Mouse (Mus musculus): ENCODE measurements at regions not wholly inside any gene's neighbourhood (a gene's known extent, or its start where the extent isn't known, plus 50 kb on each side); places are given as distances from the start of the nearest gene placed in this dataset.

DNA sequence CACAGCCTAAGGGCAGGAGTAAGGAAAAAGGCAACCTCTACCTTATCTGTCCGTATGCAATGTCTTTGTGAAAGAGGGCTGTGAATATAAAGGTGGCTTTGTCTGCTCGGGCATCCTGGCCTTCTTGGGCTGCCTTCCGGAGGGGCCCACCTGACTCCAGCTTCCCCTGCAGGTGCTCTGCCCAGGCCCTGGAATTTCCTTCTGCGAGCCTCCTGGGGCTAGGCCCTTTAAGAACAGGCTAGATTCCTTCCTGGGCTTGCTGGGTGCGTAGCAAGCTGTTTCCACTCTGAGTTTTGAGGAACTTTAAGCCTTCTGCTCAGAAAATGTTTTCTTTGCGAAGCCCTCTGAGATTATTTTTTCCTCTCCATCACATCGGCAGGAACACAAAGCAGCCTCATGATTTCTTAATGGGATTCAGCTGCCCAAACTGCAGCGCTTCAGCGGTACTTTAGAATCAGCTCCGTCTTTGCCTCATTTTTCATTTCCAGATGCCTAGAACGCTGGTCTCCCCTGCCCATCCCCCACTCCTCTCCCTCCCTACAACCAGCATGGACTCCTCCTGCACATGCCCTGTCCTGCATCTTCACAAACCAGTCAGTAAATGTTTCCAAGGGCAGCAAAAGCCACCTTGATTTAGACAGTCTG lies 72.9 kb upstream of the Frmd6 start:
- Histone ChIP-seq H3K79me2 (ENCODE audit: control insufficient read depth, insufficient read depth) (no peaks in the 10 kb centered on the region), H3K79me3 (ENCODE audit: low read depth) (no peaks in the 10 kb centered on the region), H3ac (ENCODE audit: control insufficient read depth, insufficient read length, low read depth) (no peak overlapping the region), H3K27me3 (ENCODE audit: control insufficient read depth, insufficient read depth, insufficient read length) (no peaks in the 10 kb centered on the region), H3K4me3 (ENCODE audit: insufficient read depth, poor library complexity, severe bottlenecking) (no peak overlapping the region), H3K36me3 (ENCODE audit: control insufficient read depth, insufficient read depth) (no peaks in the 10 kb centered on the region)
- TF ChIP-seq MYOD1 (IDR thresholded peaks at IDR 0.05; ENCODE audit: control insufficient read depth, insufficient read length, low read depth) (no peak), CEBPB (IDR thresholded peaks at IDR 0.05; ENCODE audit: low read depth) (no peak), USF1 (IDR thresholded peaks at IDR 0.05; ENCODE audit: low read depth) (no peak), MAX (IDR thresholded peaks at IDR 0.05) (no peak), MYOG (IDR thresholded peaks at IDR 0.05; ENCODE audit: control insufficient read depth, extremely low read depth, insufficient read length) (no peak), CTCF (IDR thresholded peaks at IDR 0.05; ENCODE audit: control insufficient read depth, insufficient read depth, insufficient read length) (no peak), FOSL1 (IDR thresholded peaks at IDR 0.05; ENCODE audit: insufficient read depth, low read length, poor library complexity, severe bottlenecking) (no peak)

DNA sequence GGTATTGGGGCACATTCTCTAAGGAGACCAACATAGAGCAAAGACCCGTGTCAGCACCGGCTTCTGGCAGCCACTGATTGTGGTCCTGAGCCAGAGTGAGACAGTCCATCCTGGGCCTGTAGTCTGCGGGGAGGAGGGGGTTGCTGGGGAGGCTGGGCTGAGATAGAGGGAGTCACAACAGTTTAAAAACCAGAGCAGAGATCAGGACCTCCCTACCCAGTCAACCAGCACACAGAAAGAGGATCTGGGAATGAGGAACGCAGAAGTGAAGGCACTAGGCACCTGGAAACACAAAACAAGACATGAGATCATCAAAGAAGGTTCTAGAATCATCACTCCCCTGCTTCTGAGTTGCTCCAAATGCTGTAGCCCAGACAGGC lies 72.4 kb upstream of the Frmd6 start:
- Histone ChIP-seq H3K4me3 (ENCODE audit: insufficient read depth, poor library complexity, severe bottlenecking) (no peak overlapping the region), H3K36me3 (ENCODE audit: control insufficient read depth, insufficient read depth) (no peaks in the 10 kb centered on the region), H3ac (ENCODE audit: control insufficient read depth, insufficient read length, low read depth) (no peak overlapping the region), H3K79me2 (ENCODE audit: control insufficient read depth, insufficient read depth) (no peaks in the 10 kb centered on the region), H3K27me3 (ENCODE audit: control insufficient read depth, insufficient read depth, insufficient read length) (no peaks in the 10 kb centered on the region), H3K79me3 (ENCODE audit: low read depth) (no peaks in the 10 kb centered on the region)
- TF ChIP-seq CEBPB (IDR thresholded peaks at IDR 0.05; ENCODE audit: low read depth) (no peak), MAX (IDR thresholded peaks at IDR 0.05) (no peak), USF1 (IDR thresholded peaks at IDR 0.05; ENCODE audit: low read depth) (no peak), MYOD1 (IDR thresholded peaks at IDR 0.05; ENCODE audit: control insufficient read depth, insufficient read length, low read depth) (no peak), FOSL1 (IDR thresholded peaks at IDR 0.05; ENCODE audit: insufficient read depth, low read length, poor library complexity, severe bottlenecking) (no peak), CTCF (IDR thresholded peaks at IDR 0.05; ENCODE audit: control insufficient read depth, insufficient read depth, insufficient read length) (no peak), MYOG (IDR thresholded peaks at IDR 0.05; ENCODE audit: control insufficient read depth, extremely low read depth, insufficient read length) (no peak)

DNA sequence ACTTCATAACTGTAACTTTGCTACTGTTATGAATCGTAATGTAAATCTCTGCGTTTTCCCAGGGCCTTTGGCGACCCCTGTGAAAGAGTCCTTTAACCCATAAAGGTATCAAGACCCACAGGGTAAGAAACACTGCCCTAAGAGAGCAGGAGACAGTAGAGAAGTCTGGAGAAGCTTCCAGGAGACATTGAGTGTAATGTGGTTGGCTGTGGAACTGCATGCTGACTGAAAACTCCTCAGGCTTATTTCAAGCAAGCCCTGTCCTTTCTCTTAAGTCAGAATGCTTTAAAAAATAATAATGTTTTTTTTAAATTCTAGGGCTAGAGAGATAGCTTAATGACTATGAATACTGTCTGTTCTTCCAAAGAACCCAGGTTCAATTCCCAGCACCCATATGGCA lies 71.9 kb upstream of the Frmd6 start:
- H3ac ChIP-seq (ENCODE audit: control insufficient read depth, insufficient read length, low read depth) = no peak overlapping the region
- H3K4me3 ChIP-seq (ENCODE audit: insufficient read depth, poor library complexity, severe bottlenecking) = no peak overlapping the region
- H3K27me3 ChIP-seq (ENCODE audit: control insufficient read depth, insufficient read depth, insufficient read length) = no peaks in the 10 kb centered on the region
- H3K36me3 ChIP-seq (ENCODE audit: control insufficient read depth, insufficient read depth) = no peaks in the 10 kb centered on the region
- no peaks in the 10 kb centered on the region for H3K79me2 ChIP-seq (ENCODE audit: control insufficient read depth, insufficient read depth)
- no peaks in the 10 kb centered on the region for H3K79me3 ChIP-seq (ENCODE audit: low read depth)
- TF ChIP-seq MAX (IDR thresholded peaks at IDR 0.05) = no peak
- no peak for TF ChIP-seq USF1 (IDR thresholded peaks at IDR 0.05; ENCODE audit: low read depth)
- TF ChIP-seq MYOD1 (IDR thresholded peaks at IDR 0.05; ENCODE audit: control insufficient read depth, insufficient read length, low read depth) = no peak
- TF ChIP-seq FOSL1 (IDR thresholded peaks at IDR 0.05; ENCODE audit: insufficient read depth, low read length, poor library complexity, severe bottlenecking) = no peak
- no peak for TF ChIP-seq MYOG (IDR thresholded peaks at IDR 0.05; ENCODE audit: control insufficient read depth, extremely low read depth, insufficient read length)
- no peak for TF ChIP-seq CTCF (IDR thresholded peaks at IDR 0.05; ENCODE audit: control insufficient read depth, insufficient read depth, insufficient read length)
- no peak for TF ChIP-seq CEBPB (IDR thresholded peaks at IDR 0.05; ENCODE audit: low read depth)

DNA sequence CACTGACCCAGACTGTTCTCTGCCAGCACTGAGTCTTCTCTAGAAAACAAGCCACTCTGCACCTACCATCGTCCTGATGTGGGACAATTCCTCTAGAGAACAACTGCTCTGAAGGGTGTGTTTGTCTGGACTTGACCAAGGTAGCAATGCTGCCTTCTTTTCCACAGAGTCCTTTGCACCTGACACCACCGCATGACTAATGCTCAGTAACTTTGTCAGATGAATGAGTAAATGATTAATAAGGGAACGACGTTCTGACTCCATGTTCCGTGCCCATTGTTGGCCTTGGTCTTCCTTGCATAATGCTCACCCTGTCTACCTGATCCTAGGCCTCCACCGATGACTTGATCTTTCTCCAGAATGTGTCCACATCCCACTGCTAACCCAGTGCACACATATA lies 67.2 kb upstream of the Frmd6 start:
- Histone ChIP-seq H3K79me2 (ENCODE audit: control insufficient read depth, insufficient read depth) (no peaks in the 10 kb centered on the region), H3K36me3 (ENCODE audit: control insufficient read depth, insufficient read depth) (no peaks in the 10 kb centered on the region), H3K79me3 (ENCODE audit: low read depth) (no peaks in the 10 kb centered on the region), H3K4me3 (ENCODE audit: insufficient read depth, poor library complexity, severe bottlenecking) (no peak overlapping the region), H3K27me3 (ENCODE audit: control insufficient read depth, insufficient read depth, insufficient read length) (no peaks in the 10 kb centered on the region), H3ac (ENCODE audit: control insufficient read depth, insufficient read length, low read depth) (no peak overlapping the region)
- no peak for TF ChIP-seq MYOG (IDR thresholded peaks at IDR 0.05; ENCODE audit: control insufficient read depth, extremely low read depth, insufficient read length)
- TF ChIP-seq MYOD1 (IDR thresholded peaks at IDR 0.05; ENCODE audit: control insufficient read depth, insufficient read length, low read depth) = no peak
- TF ChIP-seq CEBPB (IDR thresholded peaks at IDR 0.05; ENCODE audit: low read depth) = no peak

DNA sequence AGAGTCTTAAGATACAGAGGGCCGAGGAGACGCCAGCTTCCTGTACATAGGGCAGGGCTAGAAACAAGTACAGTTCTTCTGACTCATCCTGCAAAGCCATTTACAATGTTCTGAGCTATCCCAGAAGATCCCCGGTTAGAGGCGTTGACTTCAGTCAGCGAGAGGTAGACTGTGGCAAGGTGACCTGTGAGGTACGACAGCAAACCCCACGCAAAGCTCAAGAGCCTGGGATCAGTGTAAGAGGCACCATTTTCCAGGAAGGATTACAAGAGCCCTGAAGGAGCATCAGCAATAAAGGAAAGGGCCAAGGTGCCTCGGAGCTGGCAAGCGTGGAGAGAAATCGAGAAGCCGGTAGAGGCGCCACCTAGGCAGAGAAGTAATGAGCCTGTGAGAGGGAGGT lies 61.8 kb upstream of the Frmd6 start:
- no peak for TF ChIP-seq CEBPB (IDR thresholded peaks at IDR 0.05; ENCODE audit: low read depth)
- TF ChIP-seq MAX (IDR thresholded peaks at IDR 0.05) = no peak
- no peak for TF ChIP-seq MYOG (IDR thresholded peaks at IDR 0.05; ENCODE audit: control insufficient read depth, extremely low read depth, insufficient read length)
- TF ChIP-seq MYOD1 (IDR thresholded peaks at IDR 0.05; ENCODE audit: control insufficient read depth, insufficient read length, low read depth) = no peak
- no peak for TF ChIP-seq FOSL1 (IDR thresholded peaks at IDR 0.05; ENCODE audit: insufficient read depth, low read length, poor library complexity, severe bottlenecking)
- TF ChIP-seq USF1 (IDR thresholded peaks at IDR 0.05; ENCODE audit: low read depth) = no peak
- TF ChIP-seq CTCF (IDR thresholded peaks at IDR 0.05; ENCODE audit: control insufficient read depth, insufficient read depth, insufficient read length) = no peak
- H3K4me3 ChIP-seq (ENCODE audit: insufficient read depth, poor library complexity, severe bottlenecking) = no peak overlapping the region
- no peaks in the 10 kb centered on the region for H3K27me3 ChIP-seq (ENCODE audit: control insufficient read depth, insufficient read depth, insufficient read length)
- no peaks in the 10 kb centered on the region for H3K79me2 ChIP-seq (ENCODE audit: control insufficient read depth, insufficient read depth)
- no peak overlapping the region for H3ac ChIP-seq (ENCODE audit: control insufficient read depth, insufficient read length, low read depth)
- no peaks in the 10 kb centered on the region for H3K79me3 ChIP-seq (ENCODE audit: low read depth)
- no peaks in the 10 kb centered on the region for H3K36me3 ChIP-seq (ENCODE audit: control insufficient read depth, insufficient read depth)

DNA sequence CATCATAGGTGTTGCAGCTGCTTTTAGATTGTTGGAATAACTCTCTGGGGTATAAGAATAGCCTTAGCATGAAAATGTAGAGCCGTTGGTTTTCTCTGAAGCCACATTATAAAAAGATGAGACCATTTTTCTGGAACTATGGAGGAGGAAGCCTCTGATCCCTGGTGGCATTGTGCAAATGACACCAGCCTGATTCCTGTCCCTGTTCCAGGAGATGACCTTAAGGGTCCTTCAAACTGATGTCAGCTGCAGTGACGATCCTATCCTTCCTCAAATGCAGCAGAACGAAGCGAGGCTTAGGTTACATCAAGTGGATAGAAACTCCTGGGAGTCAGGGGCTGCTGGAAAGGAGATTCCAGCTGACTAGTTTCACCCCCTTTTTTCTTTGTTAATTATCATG lies 59.0 kb upstream of the Frmd6 start:
- TF ChIP-seq MYOG (IDR thresholded peaks at IDR 0.05; ENCODE audit: control insufficient read depth, extremely low read depth, insufficient read length) (no peak), MAX (IDR thresholded peaks at IDR 0.05) (no peak), MYOD1 (IDR thresholded peaks at IDR 0.05; ENCODE audit: control insufficient read depth, insufficient read length, low read depth) (no peak), USF1 (IDR thresholded peaks at IDR 0.05; ENCODE audit: low read depth) (no peak), CTCF (IDR thresholded peaks at IDR 0.05; ENCODE audit: control insufficient read depth, insufficient read depth, insufficient read length) (no peak), CEBPB (IDR thresholded peaks at IDR 0.05; ENCODE audit: low read depth) (no peak), FOSL1 (IDR thresholded peaks at IDR 0.05; ENCODE audit: insufficient read depth, low read length, poor library complexity, severe bottlenecking) (no peak)
- H3K4me3 ChIP-seq (ENCODE audit: insufficient read depth, poor library complexity, severe bottlenecking) = no peak overlapping the region
- H3K79me3 ChIP-seq (ENCODE audit: low read depth) = no peaks in the 10 kb centered on the region

More for the DNA sequence above, 59.0 kb upstream of the Frmd6 start:
- Histone ChIP-seq H3K36me3 (ENCODE audit: control insufficient read depth, insufficient read depth) (no peaks in the 10 kb centered on the region), H3K79me2 (ENCODE audit: control insufficient read depth, insufficient read depth) (no peaks in the 10 kb centered on the region), H3ac (ENCODE audit: control insufficient read depth, insufficient read length, low read depth) (no peak overlapping the region), H3K27me3 (ENCODE audit: control insufficient read depth, insufficient read depth, insufficient read length) (no peaks in the 10 kb centered on the region)

Data from C2C12 (cell line).